Mouse (Mus musculus) MEL (cell line): ENCODE measurements at regions not wholly inside any gene's neighbourhood (a gene's known extent, or its start where the extent isn't known, plus 50 kb on each side); places are given as distances from the start of the nearest gene placed in this dataset.
A peak's percentile ranks its signal among the peaks of the same experiment; 100 is the strongest.

ENCODE experiments used
- DNase-seq: peaks from one replicate; pipeline ENCODE4 v3.0.0; 2011; ENCODE audit warnings: low read depth, low spot score
- H3K27ac ChIP-seq: 2 replicates; pipeline ENCODE4 v1.5.1; 2012; ENCODE audit warnings: low read depth, mild to moderate bottlenecking, control low read depth, low read length, moderate library complexity; ENCODE audit not compliant: control insufficient read depth
- H3K27me3 ChIP-seq, 2 experiments: fragments of 150-350 bp in 1 of 2; sonication (generic) in 1 of 2; 2 replicates each; pipeline ENCODE4 v1.6.1; 2012; ENCODE audit warnings: low read length in 2 of 2, mild to moderate bottlenecking in 2 of 2, improper control_type of control experiment in 1 of 2, moderate library complexity in 1 of 2; ENCODE audit not compliant: insufficient read depth in 2 of 2, control insufficient read depth in 1 of 2
- H3K36me3 ChIP-seq, 2 experiments: 2 replicates each; pipeline ENCODE4 v1.6.1; 2012 to 2014; ENCODE audit warnings: low read length in 2 of 2, improper control_type of control experiment in 1 of 2, inconsistent platforms in 1 of 2, mild to moderate bottlenecking in 1 of 2; ENCODE audit not compliant: insufficient read depth in 2 of 2, control insufficient read depth in 1 of 2
- H3K4me1 ChIP-seq, 2 experiments: fragments of 150-350 bp in 1 of 2; sonication (generic) in 1 of 2; 2 replicates each; pipeline ENCODE4 v1.6.1; 2012; ENCODE audit warnings: low read length in 2 of 2, improper control_type of control experiment in 1 of 2, mild to moderate bottlenecking in 1 of 2; ENCODE audit not compliant: insufficient read depth in 2 of 2, control insufficient read depth in 1 of 2
- H3K4me3 ChIP-seq, 2 experiments: fragments of 150-350 bp in 1 of 2; sonication (generic) in 1 of 2; 2 replicates each; pipeline ENCODE4 v1.5.1; 2012; ENCODE audit warnings: low read depth in 2 of 2, low read length in 2 of 2, mild to moderate bottlenecking in 2 of 2, moderate library complexity in 2 of 2, control low read depth in 1 of 2, improper control_type of control experiment in 1 of 2; ENCODE audit not compliant: control insufficient read depth in 1 of 2, insufficient read depth in 1 of 2
- H3K79me2 ChIP-seq: 2 replicates; pipeline ENCODE4 v1.6.1; 2012; ENCODE audit warnings: mild to moderate bottlenecking, low read length, moderate library complexity; ENCODE audit not compliant: control insufficient read depth, poor library complexity, insufficient read depth
- H3K9ac ChIP-seq: 2 replicates; pipeline ENCODE4 v1.6.1; 2012; ENCODE audit warnings: low read depth, mild to moderate bottlenecking, control low read depth, low read length, moderate library complexity; ENCODE audit not compliant: control insufficient read depth, poor library complexity, severe bottlenecking
- H3K9me3 ChIP-seq: fragments of 150-350 bp; sonication (generic); replicated peaks from 2 replicates; pipeline ENCODE4 v1.6.1; 2012; ENCODE audit warnings: mild to moderate bottlenecking, low read length, improper control_type of control experiment, moderate library complexity; ENCODE audit not compliant: insufficient read depth
- BHLHE40 ChIP-seq: IDR thresholded peaks from 2 replicates; pipeline ENCODE4 v1.6.1; 2012; ENCODE audit warnings: low read depth, mild to moderate bottlenecking, inconsistent platforms, low read length, improper control_type of control experiment, borderline replicate concordance
- CHD1 ChIP-seq: IDR thresholded peaks from 2 replicates; pipeline ENCODE4 v1.6.1; 2012; ENCODE audit warnings: low read depth, mild to moderate bottlenecking, inconsistent platforms, low read length, improper control_type of control experiment
- CTCF ChIP-seq, 3 experiments: IDR thresholded peaks in 2 of 3; conservative IDR thresholded peaks in 1 of 3; 2 replicates each; pipeline ENCODE4 v1.5.1; 2011 to 2012; ENCODE audit warnings: low read length in 3 of 3, low read depth in 2 of 3, mild to moderate bottlenecking in 2 of 3, improper control_type of control experiment in 1 of 3, inconsistent platforms in 1 of 3, mixed read lengths in 1 of 3, moderate library complexity in 1 of 3; ENCODE audit not compliant: control insufficient read depth in 1 of 3, insufficient read depth in 1 of 3, poor library complexity in 1 of 3, severe bottlenecking in 1 of 3
- ELF1 ChIP-seq: IDR thresholded peaks from 2 replicates; pipeline ENCODE4 v1.6.1; 2014; ENCODE audit warnings: low read depth, mild to moderate bottlenecking, inconsistent platforms, low read length, improper control_type of control experiment, moderate library complexity
- GABPA ChIP-seq: IDR thresholded peaks from 2 replicates; pipeline ENCODE4 v1.6.1; 2012; ENCODE audit warnings: low read depth, mild to moderate bottlenecking, inconsistent platforms, low read length, improper control_type of control experiment, moderate library complexity
- GATA1 ChIP-seq: IDR thresholded peaks from 2 replicates; pipeline ENCODE4 v1.6.1; 2011; ENCODE audit warnings: low read depth, low read length, improper control_type of control experiment
- JUND ChIP-seq: IDR thresholded peaks from 2 replicates; pipeline ENCODE4 v1.6.1; 2011; ENCODE audit warnings: low read depth, mild to moderate bottlenecking, improper control_type of control experiment, low read length
- KAT2A ChIP-seq: conservative IDR thresholded peaks from 2 replicates; pipeline ENCODE4 v1.6.1; 2012; ENCODE audit warnings: low read depth, low read length, improper control_type of control experiment, inconsistent platforms
- MAFK ChIP-seq: IDR thresholded peaks from 2 replicates; pipeline ENCODE4 v1.6.1; 2011; ENCODE audit warnings: low read depth, mild to moderate bottlenecking, low read length, improper control_type of control experiment, borderline replicate concordance
- MAZ ChIP-seq: IDR thresholded peaks from 2 replicates; pipeline ENCODE4 v1.6.1; 2012; ENCODE audit warnings: low read depth, mild to moderate bottlenecking, inconsistent platforms, low read length, improper control_type of control experiment
- MEF2A ChIP-seq: IDR thresholded peaks from 2 replicates; pipeline ENCODE4 v1.6.1; 2014; ENCODE audit warnings: low read depth, mild to moderate bottlenecking, inconsistent platforms, low read length, improper control_type of control experiment; ENCODE audit not compliant: poor library complexity, insufficient replicate concordance, severe bottlenecking; ENCODE audit errors: extremely low read depth
- MXI1 ChIP-seq: IDR thresholded peaks from 2 replicates; pipeline ENCODE4 v1.6.1; 2011; ENCODE audit warnings: mild to moderate bottlenecking, low read depth, low read length, improper control_type of control experiment
- MYB ChIP-seq: IDR thresholded peaks from 2 replicates; pipeline ENCODE4 v1.6.1; 2011; ENCODE audit warnings: mild to moderate bottlenecking, low read depth, low read length, improper control_type of control experiment
- MYC ChIP-seq: IDR thresholded peaks from 2 replicates; pipeline ENCODE4 v1.6.1; 2011; ENCODE audit warnings: low read depth, mild to moderate bottlenecking, low read length, improper control_type of control experiment, moderate library complexity
- NELFE ChIP-seq: IDR thresholded peaks from 2 replicates; pipeline ENCODE4 v1.6.1; 2011; ENCODE audit warnings: low read depth, low read length, improper control_type of control experiment
- NRF1 ChIP-seq: IDR thresholded peaks from 2 replicates; pipeline ENCODE4 v1.6.1; 2014; ENCODE audit warnings: low read depth, mild to moderate bottlenecking, inconsistent platforms, low read length, improper control_type of control experiment, moderate library complexity; ENCODE audit not compliant: poor library complexity, insufficient read depth, severe bottlenecking
- POLR2A ChIP-seq, 2 experiments: IDR thresholded peaks; 2 replicates each; pipeline ENCODE4 v1.6.1; 2011 to 2012; ENCODE audit warnings: low read length in 2 of 2, mild to moderate bottlenecking in 2 of 2, control low read depth in 1 of 2, improper control_type of control experiment in 1 of 2, low read depth in 1 of 2, moderate library complexity in 1 of 2; ENCODE audit not compliant: control insufficient read depth in 1 of 2, insufficient read depth in 1 of 2, poor library complexity in 1 of 2
- SIN3A ChIP-seq: IDR thresholded peaks from 2 replicates; pipeline ENCODE4 v1.6.1; 2012; ENCODE audit warnings: low read length, improper control_type of control experiment, inconsistent platforms
- SMC3 ChIP-seq: IDR thresholded peaks from 2 replicates; pipeline ENCODE4 v1.6.1; 2011; ENCODE audit warnings: low read depth, low read length, improper control_type of control experiment
- TBP ChIP-seq: IDR thresholded peaks from 2 replicates; pipeline ENCODE4 v1.8.0; 2011; ENCODE audit warnings: low read depth, low read length, improper control_type of control experiment
- UBTF ChIP-seq: IDR thresholded peaks from 2 replicates; pipeline ENCODE4 v1.6.1; 2012; ENCODE audit warnings: low read depth, mild to moderate bottlenecking, inconsistent platforms, low read length, improper control_type of control experiment, moderate library complexity, borderline replicate concordance; ENCODE audit not compliant: insufficient read depth
- USF1 ChIP-seq: IDR thresholded peaks from 2 replicates; pipeline ENCODE4 v1.6.1; 2014; ENCODE audit warnings: low read depth, mild to moderate bottlenecking, inconsistent platforms, low read length, improper control_type of control experiment, moderate library complexity
- USF2 ChIP-seq, 2 experiments: IDR thresholded peaks; 2 replicates each; pipeline ENCODE4 v1.6.1; 2011 to 2012; ENCODE audit warnings: improper control_type of control experiment in 2 of 2, low read length in 2 of 2, borderline replicate concordance in 1 of 2, inconsistent platforms in 1 of 2, low read depth in 1 of 2, mild to moderate bottlenecking in 1 of 2; ENCODE audit not compliant: insufficient read depth in 1 of 2
- ZC3H11A ChIP-seq: IDR thresholded peaks from 2 replicates; pipeline ENCODE4 v1.6.1; 2012; ENCODE audit warnings: low read depth, mild to moderate bottlenecking, inconsistent platforms, low read length, improper control_type of control experiment
- ZMIZ1 ChIP-seq: IDR thresholded peaks from 2 replicates; pipeline ENCODE4 v1.6.1; 2012; ENCODE audit warnings: low read depth, mild to moderate bottlenecking, inconsistent platforms, low read length, improper control_type of control experiment, moderate library complexity
- ZNF384 ChIP-seq: IDR thresholded peaks from 2 replicates; pipeline ENCODE4 v1.6.1; 2012; ENCODE audit warnings: low read depth, mild to moderate bottlenecking, inconsistent platforms, low read length, improper control_type of control experiment

- Histone ChIP-seq H3K27me3 (no peaks in the 10 kb centered on the region), H3K27ac (no peak overlapping the region), H3K79me2 (no peaks in the 10 kb centered on the region), H3K36me3 (peaks cover 0 to 21% of the 10 kb centered on the region in 2 experiments; a peak in 2 of 4 replicates), H3K4me1 (peaks cover 14 to 17% of the 10 kb centered on the region in 2 experiments), H3K9me3 (no peaks in the 10 kb centered on the region), H3K9ac (no peak overlapping the region), H3K4me3 (no peak overlapping the region)
- TF ChIP-seq CTCF (IDR thresholded peaks at IDR 0.05 in 2 of 3, conservative IDR thresholded peaks at IDR 0.05 in 1 of 3; ENCODE audit: control insufficient read depth in 1 of 3, insufficient read depth in 1 of 3, low read depth in 2 of 3, low read length in 3 of 3, poor library complexity in 1 of 3, severe bottlenecking in 1 of 3), result no peak
- no peak for TF ChIP-seq NELFE
- no peak for TF ChIP-seq SMC3
- no peak for TF ChIP-seq TBP
- no peak for TF ChIP-seq UBTF
- no peak for DNase-seq
These were observed 54.9 kb upstream of the Bmp2 start for GRCm38 (mm10) chr2:133497071-133497470.

- Histone ChIP-seq H3K27me3 (no peaks in the 10 kb centered on the region), H3K4me3 (peak overlapping the region in 1 of 2 experiments; percentile 30; a peak in 1 of 4 replicates)
- DNase-seq, result peak; percentile 38
- TF ChIP-seq KAT2A, result no peak
- TF ChIP-seq JUND, result no peak
- TF ChIP-seq POLR2A (IDR thresholded peaks at IDR 0.05; ENCODE audit: control insufficient read depth in 1 of 2, insufficient read depth in 1 of 2, low read depth in 1 of 2, low read length in 2 of 2, poor library complexity in 1 of 2), result no peak
- TF ChIP-seq SIN3A, result no peak
- TF ChIP-seq MXI1, result no peak
- TF ChIP-seq UBTF, result no peak
- TF ChIP-seq GATA1, result no peak
- TF ChIP-seq MAFK, result no peak
- TF ChIP-seq, all 39 proteins: peak for 0
- peaks cover 14 to 21% of the 10 kb centered on the region in 2 experiments for H3K4me1 ChIP-seq
- H3K36me3 ChIP-seq, result peaks cover 0 to 25% of the 10 kb centered on the region in 2 experiments; a peak in 2 of 4 replicates
- no peak overlapping the region for H3K9ac ChIP-seq
- H3K9me3 ChIP-seq, result no peaks in the 10 kb centered on the region
- H3K27ac ChIP-seq, result no peak overlapping the region
- no peaks in the 10 kb centered on the region for H3K79me2 ChIP-seq
These were observed 54.3 kb upstream of the Bmp2 start for GRCm38 (mm10) chr2:133497541-133498185.

- no peak overlapping the region for H3K4me3 ChIP-seq
- H3K27ac ChIP-seq, result no peak overlapping the region
- no peaks in the 10 kb centered on the region for H3K27me3 ChIP-seq
- no peak overlapping the region for H3K9ac ChIP-seq
- H3K79me2 ChIP-seq, result no peaks in the 10 kb centered on the region
- H3K4me1 ChIP-seq, result peaks cover 14 to 21% of the 10 kb centered on the region in 2 experiments
- H3K9me3 ChIP-seq, result no peaks in the 10 kb centered on the region
- H3K36me3 ChIP-seq, result peaks cover 0 to 26% of the 10 kb centered on the region in 2 experiments; a peak in 2 of 4 replicates
- DNase-seq, result no peak
- TF ChIP-seq ELF1 (no peak), MYB (no peak), MYC (no peak), ZC3H11A (no peak), USF1 (no peak), ZNF384 (no peak), SIN3A (no peak), ZMIZ1 (no peak), NRF1 (no peak), MAZ (no peak), TBP (no peak), USF2 (IDR thresholded peaks at IDR 0.05; ENCODE audit: borderline replicate concordance in 1 of 2, insufficient read depth in 1 of 2, low read depth in 1 of 2, low read length in 2 of 2) (no peak), BHLHE40 (no peak), MEF2A (no peak), CHD1 (no peak), GABPA (no peak)
These were observed 53.8 kb upstream of the Bmp2 start for GRCm38 (mm10) chr2:133498186-133498571.
